Mouse (Mus musculus): ENCODE data around the gene Pax3. TPM values are rescaled to one million over a fixed set of nuclear protein-coding genes. Genes with fewer than 3 reads are reported as not detected.

The Pax3 gene
- polyA plus RNA-seq, 1 experiment from 2014 or later: not detected

DNA sequence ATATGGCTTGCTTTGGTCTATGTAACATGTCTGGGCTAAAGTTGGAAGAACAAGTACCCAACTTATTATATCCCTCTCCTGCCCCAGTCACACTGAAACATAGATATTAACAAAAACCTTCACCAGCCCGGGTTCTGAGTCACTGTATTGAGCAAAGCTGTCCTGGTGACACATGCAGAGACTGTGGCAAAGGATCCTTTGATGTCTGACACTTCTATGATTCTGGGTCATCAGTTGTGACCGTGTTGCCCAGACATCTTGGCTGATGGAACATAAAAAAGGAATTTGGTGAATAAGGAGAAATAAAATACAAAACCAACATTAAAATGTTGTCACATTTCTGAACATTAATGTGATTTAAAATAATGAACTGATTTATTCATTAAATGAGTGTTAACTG is 108.3 kb downstream of the Pax3 start:
- TF ChIP-seq EP300 (IDR thresholded peaks at IDR 0.05; ENCODE audit: low read depth): no peak
- no peak for TF ChIP-seq CTCF (IDR thresholded peaks at IDR 0.05; ENCODE audit: low read depth)
- ATAC-seq (no peak), DNase-seq (no peak)
- H3K4me2 ChIP-seq (ENCODE audit: low read depth, low read length): no peak overlapping the region
- no peaks in the 10 kb centered on the region for H3K9me3 ChIP-seq (ENCODE audit: low read length)
- H3K4me1 ChIP-seq (ENCODE audit: insufficient read depth): no peaks in the 10 kb centered on the region
- WGBS (ENCODE audit: insufficient replicate concordance): 60% methylated on average over 2 of the region's 2 CpGs
- H3K36me3 ChIP-seq (replicated peaks; ENCODE audit: insufficient read depth, low read length): no peaks in the 10 kb centered on the region
- H3K27ac ChIP-seq (ENCODE audit: low read depth): no peak overlapping the region
- H3K9ac ChIP-seq (replicated peaks): no peak overlapping the region
- no peaks in the 10 kb centered on the region for H3K27me3 ChIP-seq (ENCODE audit: insufficient read depth, low read length)
- no peak overlapping the region for H3K4me3 ChIP-seq (ENCODE audit: low read depth, low read length)

DNA sequence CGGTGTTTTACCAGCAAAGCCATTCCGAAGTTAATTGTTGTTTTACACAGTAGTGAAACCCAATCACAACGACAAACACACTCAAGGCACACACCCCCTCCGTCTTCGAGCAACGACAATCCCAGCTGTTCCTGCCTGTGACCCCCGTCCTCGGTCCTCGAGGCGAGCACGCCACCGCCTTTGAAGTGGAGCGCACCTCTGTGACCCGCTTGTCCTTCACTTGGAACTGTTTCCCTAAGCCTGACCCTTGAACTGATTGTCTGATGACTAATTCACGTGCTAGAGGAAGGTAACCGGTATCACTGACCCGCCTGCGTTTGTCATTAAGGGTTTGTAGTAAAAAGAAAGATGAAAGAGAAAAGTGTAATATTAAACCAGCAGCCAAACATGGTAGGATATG is 115.2 kb downstream of the Pax3 start:
- TF ChIP-seq CTCF (IDR thresholded peaks at IDR 0.05; ENCODE audit: low read depth) (no peak), EP300 (IDR thresholded peaks at IDR 0.05; ENCODE audit: low read depth) (no peak)
- 49% methylated on average over 18 of the region's 18 CpGs for WGBS (ENCODE audit: insufficient replicate concordance)
- no peak for ATAC-seq
- Histone ChIP-seq H3K27ac (ENCODE audit: low read depth) (no peak overlapping the region), H3K9ac (replicated peaks) (no peak overlapping the region), H3K27me3 (ENCODE audit: insufficient read depth, low read length) (no peaks in the 10 kb centered on the region), H3K36me3 (replicated peaks; ENCODE audit: insufficient read depth, low read length) (no peaks in the 10 kb centered on the region), H3K9me3 (ENCODE audit: low read length) (no peaks in the 10 kb centered on the region), H3K4me2 (ENCODE audit: low read depth, low read length) (peak overlapping the region; percentile 13; the same call in 1 of the 2 replicates), H3K4me1 (ENCODE audit: insufficient read depth) (peaks cover 2% of the 10 kb centered on the region; the same call in 1 of the 2 replicates), H3K4me3 (ENCODE audit: low read depth, low read length) (no peak overlapping the region)
- peak; percentile 13 for DNase-seq

DNA sequence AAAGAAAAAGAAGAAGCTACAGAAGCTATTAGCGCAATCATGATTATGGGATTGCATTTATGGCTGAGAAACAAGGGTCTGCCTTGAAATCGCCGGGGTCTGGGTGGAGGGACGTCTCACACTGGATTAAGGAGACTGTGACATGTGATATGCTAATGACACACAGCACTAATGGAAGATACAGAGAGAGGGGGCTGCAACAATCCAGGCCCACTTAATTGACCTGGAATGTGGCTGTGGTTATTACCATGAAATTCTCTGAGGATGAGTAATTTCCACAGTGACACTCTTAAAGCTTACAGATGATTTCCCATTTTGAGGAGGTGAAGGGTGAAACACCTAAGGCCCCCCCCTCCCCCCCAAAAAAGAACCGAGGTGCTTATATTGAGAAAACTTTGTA is 136.1 kb downstream of the Pax3 start:
- Histone ChIP-seq H3K36me3 (replicated peaks; ENCODE audit: insufficient read depth, low read length) (no peaks in the 10 kb centered on the region), H3K27ac (ENCODE audit: low read depth) (no peak overlapping the region), H3K9me3 (ENCODE audit: low read length) (no peaks in the 10 kb centered on the region), H3K4me1 (ENCODE audit: insufficient read depth) (no peaks in the 10 kb centered on the region), H3K27me3 (ENCODE audit: insufficient read depth, low read length) (no peaks in the 10 kb centered on the region), H3K4me2 (ENCODE audit: low read depth, low read length) (no peak overlapping the region), H3K4me3 (ENCODE audit: low read depth, low read length) (no peak overlapping the region), H3K9ac (replicated peaks) (no peak overlapping the region)
- ATAC-seq (no peak), DNase-seq (no peak)
- WGBS (ENCODE audit: insufficient replicate concordance): 65% methylated on average over 5 of the region's 5 CpGs
- no peak for TF ChIP-seq EP300 (IDR thresholded peaks at IDR 0.05; ENCODE audit: low read depth)
- no peak for TF ChIP-seq CTCF (IDR thresholded peaks at IDR 0.05; ENCODE audit: low read depth)

DNA sequence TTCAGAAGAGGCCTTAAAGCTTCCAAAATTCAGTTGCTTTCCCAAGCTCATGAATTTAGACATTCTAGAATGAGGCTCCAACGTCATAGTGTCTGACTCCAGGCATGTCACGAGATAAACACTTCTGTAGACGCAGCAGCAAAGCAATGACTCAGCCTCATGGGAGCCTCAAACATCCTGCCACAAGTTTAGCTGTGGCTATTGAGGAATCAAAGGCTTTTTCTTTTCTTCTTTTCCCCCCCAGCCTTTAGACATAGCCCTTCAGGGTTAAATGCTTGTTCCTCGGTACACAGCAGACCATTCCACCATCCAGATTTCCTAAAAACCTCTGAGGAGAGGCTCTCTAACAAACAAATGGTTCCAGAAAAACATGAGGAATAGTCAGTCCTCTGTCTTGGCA is 139.0 kb downstream of the Pax3 start:
- WGBS (ENCODE audit: insufficient replicate concordance): 26% methylated on average over 4 of the region's 4 CpGs
- DNase-seq (no peak), ATAC-seq (no peak)
- no peaks in the 10 kb centered on the region for H3K36me3 ChIP-seq (replicated peaks; ENCODE audit: insufficient read depth, low read length)
- no peak overlapping the region for H3K4me2 ChIP-seq (ENCODE audit: low read depth, low read length)
- H3K4me3 ChIP-seq (ENCODE audit: low read depth, low read length): no peak overlapping the region
- no peaks in the 10 kb centered on the region for H3K9me3 ChIP-seq (ENCODE audit: low read length)
- H3K27ac ChIP-seq (ENCODE audit: low read depth): no peak overlapping the region
- no peak overlapping the region for H3K9ac ChIP-seq (replicated peaks)
- no peaks in the 10 kb centered on the region for H3K27me3 ChIP-seq (ENCODE audit: insufficient read depth, low read length)
- TF ChIP-seq EP300 (IDR thresholded peaks at IDR 0.05; ENCODE audit: low read depth) (no peak), CTCF (IDR thresholded peaks at IDR 0.05; ENCODE audit: low read depth) (no peak)
- no peaks in the 10 kb centered on the region for H3K4me1 ChIP-seq (ENCODE audit: insufficient read depth)

DNA sequence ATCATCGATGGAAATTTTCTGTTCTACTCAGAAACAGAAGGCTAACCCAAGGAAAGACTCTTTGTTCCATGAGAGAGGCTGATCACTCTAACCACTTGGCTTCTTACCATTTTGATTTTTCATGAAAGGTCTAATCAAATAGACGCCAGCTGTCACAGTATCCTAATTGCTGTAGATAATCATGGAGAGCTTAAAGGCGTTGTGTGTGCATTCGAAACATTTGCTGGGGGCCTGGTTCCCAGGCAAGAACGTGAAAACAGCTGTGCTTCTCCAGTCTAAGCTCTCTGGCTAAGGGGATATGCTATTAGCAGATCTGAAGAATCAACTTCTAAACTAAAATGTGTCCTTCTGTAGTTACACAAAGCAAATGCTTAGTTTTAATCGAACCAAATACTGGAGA is 143.3 kb downstream of the Pax3 start:
- DNase-seq: no peak
- H3K36me3 ChIP-seq (replicated peaks; ENCODE audit: insufficient read depth, low read length): no peaks in the 10 kb centered on the region
- H3K9ac ChIP-seq (replicated peaks): no peak overlapping the region
- H3K27ac ChIP-seq (ENCODE audit: low read depth): no peak overlapping the region
- no peaks in the 10 kb centered on the region for H3K27me3 ChIP-seq (ENCODE audit: insufficient read depth, low read length)
- no peak for TF ChIP-seq EP300 (IDR thresholded peaks at IDR 0.05; ENCODE audit: low read depth)
- TF ChIP-seq CTCF (IDR thresholded peaks at IDR 0.05; ENCODE audit: low read depth): no peak
- no peak overlapping the region for H3K4me3 ChIP-seq (ENCODE audit: low read depth, low read length)
- 75% methylated on average over 6 of the region's 6 CpGs for WGBS (ENCODE audit: insufficient replicate concordance)
- H3K9me3 ChIP-seq (ENCODE audit: low read length): no peaks in the 10 kb centered on the region
- no peak overlapping the region for H3K4me2 ChIP-seq (ENCODE audit: low read depth, low read length)
- ATAC-seq: no peak
- H3K4me1 ChIP-seq (ENCODE audit: insufficient read depth): no peaks in the 10 kb centered on the region

Other genes starting within 250 kb of the Pax3 start
- gene Sgpp2, start 113.2 kb upstream of the Pax3 start, polyA plus RNA-seq (2015; fragmentation: Nextera tagmentation; extraction: Ambion mirVana): 0.09 and 0.14 TPM in 2 replicates